Mouse (Mus musculus): Measurements from ENCODE around the gene Esam.

The Esam gene

GRCm38 (mm10) chr9:37554279-37554678 is 26.4 kb downstream of the Esam start:
- in situ Hi-C loops (cut with MboI, MseI) = no loop called here

GRCm38 (mm10) chr9:37554838-37555748 is 27.2 kb downstream of the Esam start, which contains the start of gene Siae:
TSS of gene Siae (plus strand) at chr9:37555698.
- in situ Hi-C loops (cut with MboI, MseI) = no loop called here

GRCm38 (mm10) chr9:37556366-37556765 is 28.5 kb downstream of the Esam start:
- in situ Hi-C loops (cut with MboI, MseI) = no loop called here

GRCm38 (mm10) chr9:37560617-37561016 is 32.7 kb downstream of the Esam start:
- in situ Hi-C loops (cut with MboI, MseI) = no loop called here

GRCm38 (mm10) chr9:37563805-37564204 is 35.9 kb downstream of the Esam start:
- in situ Hi-C loops (cut with MboI, MseI) = no loop called here

GRCm38 (mm10) chr9:37567019-37567418 is 39.1 kb downstream of the Esam start:
- in situ Hi-C loops (cut with MboI, MseI) = no loop called here

GRCm38 (mm10) chr9:37567454-37567853 is 39.6 kb downstream of the Esam start:
- in situ Hi-C loops (cut with MboI, MseI) = no loop called here

- in situ Hi-C loops (cut with MboI, MseI) = no loop called here
Measured at GRCm38 (mm10) chr9:37567892-37568604, 40.2 kb downstream of the Esam start.

GRCm38 (mm10) chr9:37568605-37569214 is 40.8 kb downstream of the Esam start:
- in situ Hi-C loops (cut with MboI, MseI) = no loop called here

GRCm38 (mm10) chr9:37569231-37569835 is 41.5 kb downstream of the Esam start:
- in situ Hi-C loops (cut with MboI, MseI) = no loop called here

- in situ Hi-C loops (cut with MboI, MseI) = no loop called here
Measured at GRCm38 (mm10) chr9:37572204-37572876, 44.5 kb downstream of the Esam start.

- in situ Hi-C loops (cut with MboI, MseI) = no loop called here
Measured at GRCm38 (mm10) chr9:37576436-37576930, 48.6 kb downstream of the Esam start.

- in situ Hi-C loops (cut with MboI, MseI) = no loop called here
Measured at GRCm38 (mm10) chr9:37583594-37583993, 55.7 kb downstream of the Esam start.

GRCm38 (mm10) chr9:37586718-37587117 is 58.8 kb downstream of the Esam start:
- in situ Hi-C loops (cut with MboI, MseI) = no loop called here
